Mouse (Mus musculus) 3T3-L1 (cell line): ENCODE results near the gene Syne1.
A peak's percentile ranks its signal among the peaks of the same experiment; 100 is the strongest.
"Not testable (repeated sequence)": the region's sequence is repeated elsewhere in the genome, so short reads cannot be mapped to it uniquely, and the experiment has no call there.

Experiments used
- DNase-seq: peaks from one replicate; pipeline ENCODE4 v3.0.0-alpha.2; 2015; ENCODE audit warnings: low read depth, low spot score

Syne1 gene

DNA sequence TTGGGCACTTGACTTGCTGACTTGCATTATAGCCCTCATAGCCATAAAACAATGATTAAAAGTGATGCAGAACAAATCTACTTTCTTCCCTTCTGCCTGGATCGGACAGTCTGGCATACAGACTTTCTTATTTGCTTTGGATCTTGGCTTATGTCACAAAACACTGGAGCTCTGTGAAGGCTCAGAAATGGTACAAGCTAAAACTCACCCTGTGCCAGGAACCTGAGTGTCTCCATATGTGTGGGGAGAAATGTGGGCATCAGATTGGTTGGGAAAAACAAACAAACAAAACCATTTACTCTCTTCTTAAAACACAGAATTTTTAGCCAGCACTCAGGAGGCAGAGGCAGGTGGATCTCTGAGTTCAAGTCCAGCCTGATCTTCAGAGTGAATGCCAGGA lies 30.6 kb downstream of the Syne1 start:
- no peak for DNase-seq

DNA sequence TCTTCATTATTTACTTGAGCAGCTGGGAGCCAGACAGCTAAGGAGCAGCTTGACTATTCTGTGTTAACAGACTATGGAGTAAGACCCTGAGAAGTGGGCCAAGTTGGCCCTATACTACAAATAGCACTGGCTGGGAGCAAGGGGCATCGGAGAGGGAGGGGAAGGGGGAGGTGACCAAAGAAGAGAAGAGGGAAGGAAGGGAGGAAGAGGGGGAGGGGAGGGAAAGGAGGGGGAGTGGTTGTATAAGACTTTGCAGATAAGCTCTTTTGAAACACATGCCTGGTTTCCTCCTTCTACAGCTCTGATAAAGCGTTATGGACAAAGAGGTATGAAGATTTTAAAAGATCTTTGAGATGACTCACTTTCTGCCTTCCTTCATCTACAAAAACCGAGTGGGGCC lies 36.0 kb downstream of the Syne1 start:
- DNase-seq, result no peak

DNA sequence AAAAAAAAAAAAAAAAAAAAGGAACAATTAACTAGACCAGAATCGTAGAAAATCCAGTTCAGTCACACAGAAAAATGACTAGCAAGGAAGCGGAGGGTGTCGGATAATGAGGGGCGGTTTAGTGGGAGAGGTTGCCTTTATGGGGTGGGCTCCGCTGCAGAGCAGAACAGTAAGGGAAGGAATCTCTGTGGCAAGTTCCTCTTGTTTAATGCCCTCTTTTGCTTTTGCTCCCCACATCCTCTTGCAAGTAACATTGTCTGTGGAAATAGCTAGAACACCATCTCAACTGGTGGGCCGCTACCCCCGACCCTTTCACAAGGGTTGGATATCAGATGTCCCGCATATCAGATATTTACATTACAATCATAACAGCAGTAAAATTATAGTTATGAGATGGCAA lies 37.1 kb downstream of the Syne1 start:
- DNase-seq, result no peak

DNA sequence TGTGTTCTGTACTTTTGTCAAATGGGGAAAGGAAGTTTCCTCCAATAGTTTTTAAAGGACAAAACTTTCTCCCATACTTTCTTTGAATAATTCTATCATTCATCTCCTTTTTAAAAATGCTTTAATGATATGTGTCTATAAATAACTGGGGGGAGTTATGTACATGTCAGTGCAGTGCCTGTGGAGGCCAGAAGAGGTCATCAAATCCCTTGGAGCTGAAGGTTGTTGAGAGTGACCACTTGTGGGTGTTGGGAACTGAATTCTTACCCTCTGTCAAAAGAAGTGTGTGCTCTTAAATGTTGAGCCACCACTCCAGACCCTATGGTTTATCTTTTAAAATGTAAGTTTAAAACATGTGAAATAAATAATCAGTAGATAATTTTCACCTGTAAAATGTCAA lies 39.0 kb downstream of the Syne1 start:
- DNase-seq, result peak; percentile 43

DNA sequence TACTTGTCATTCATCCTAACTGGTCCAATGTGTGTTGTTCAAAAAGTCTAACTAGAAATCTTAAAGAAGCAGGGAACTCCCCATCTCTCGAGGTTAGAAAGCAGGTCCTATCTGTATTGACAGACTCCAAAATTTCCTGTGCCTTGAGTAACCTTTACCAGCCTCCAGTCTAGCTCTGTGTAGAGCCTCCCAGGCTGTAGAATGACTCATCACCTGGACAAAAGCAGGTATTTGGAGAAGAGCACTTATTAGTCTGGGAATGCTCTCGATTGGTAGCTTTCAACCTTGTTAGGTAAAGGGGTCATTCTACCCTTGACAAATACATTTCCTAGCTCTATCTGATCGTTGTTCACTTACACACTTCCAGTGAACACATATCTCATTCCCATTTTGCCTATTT lies 39.9 kb downstream of the Syne1 start:
- DNase-seq, result no peak

DNA sequence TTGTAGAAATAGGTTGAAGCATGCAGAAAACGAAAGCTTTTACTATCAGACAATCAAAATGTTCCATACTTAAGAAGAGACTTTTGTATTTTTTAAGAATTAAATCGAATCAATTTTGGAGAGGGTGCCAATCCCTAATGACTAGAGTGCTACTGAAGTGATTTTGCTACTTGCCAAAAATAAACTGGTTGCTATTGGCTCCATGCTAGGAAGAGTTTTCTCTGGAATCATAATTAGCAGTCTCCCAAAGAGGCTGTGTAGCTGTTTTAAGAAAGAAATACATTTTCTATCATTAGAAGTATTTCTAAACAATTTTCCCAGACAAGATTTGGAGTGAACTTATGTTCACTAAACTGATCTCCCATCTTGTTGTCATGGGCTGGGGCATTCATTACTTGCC lies 43.8 kb downstream of the Syne1 start:
- no peak for DNase-seq

DNA sequence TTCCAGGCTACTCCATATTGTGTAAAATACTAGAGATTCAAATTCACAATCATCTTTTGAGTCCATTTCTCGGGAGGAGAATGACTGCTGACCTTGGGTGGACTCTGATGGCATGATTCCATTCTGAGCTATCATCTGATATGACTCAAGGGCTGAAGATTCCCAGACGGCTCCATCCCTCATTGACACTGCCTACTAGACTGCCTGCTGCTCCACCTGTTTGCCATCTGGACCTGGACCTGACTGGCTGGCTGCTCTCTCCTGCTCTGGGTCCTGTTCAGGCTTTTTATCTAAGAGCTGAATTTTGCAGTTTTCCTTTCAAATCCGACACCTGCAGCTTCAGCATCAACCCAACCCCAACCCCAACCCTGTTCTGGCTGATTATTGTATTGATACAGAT lies 46.5 kb downstream of the Syne1 start:
- no peak for DNase-seq

DNA sequence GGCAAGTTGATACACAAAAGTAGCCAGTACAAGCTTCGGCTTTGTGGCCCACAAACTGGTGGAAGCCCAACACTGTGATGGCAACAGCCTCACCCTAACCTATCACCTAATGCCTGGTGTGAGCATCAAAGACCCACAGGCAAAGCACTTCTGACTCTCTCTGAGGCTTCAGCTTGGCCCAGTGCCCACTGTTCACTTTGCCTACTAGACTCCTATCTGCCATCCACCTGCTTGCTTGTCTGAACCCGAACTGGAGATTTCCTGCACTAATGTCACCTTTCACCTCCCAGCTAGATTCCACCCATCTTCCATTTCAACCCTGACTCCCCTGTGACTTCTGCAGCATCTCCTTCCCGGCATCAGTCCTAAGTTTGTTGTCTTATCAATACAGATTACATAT lies 47.4 kb downstream of the Syne1 start:
- no peak for DNase-seq

DNA sequence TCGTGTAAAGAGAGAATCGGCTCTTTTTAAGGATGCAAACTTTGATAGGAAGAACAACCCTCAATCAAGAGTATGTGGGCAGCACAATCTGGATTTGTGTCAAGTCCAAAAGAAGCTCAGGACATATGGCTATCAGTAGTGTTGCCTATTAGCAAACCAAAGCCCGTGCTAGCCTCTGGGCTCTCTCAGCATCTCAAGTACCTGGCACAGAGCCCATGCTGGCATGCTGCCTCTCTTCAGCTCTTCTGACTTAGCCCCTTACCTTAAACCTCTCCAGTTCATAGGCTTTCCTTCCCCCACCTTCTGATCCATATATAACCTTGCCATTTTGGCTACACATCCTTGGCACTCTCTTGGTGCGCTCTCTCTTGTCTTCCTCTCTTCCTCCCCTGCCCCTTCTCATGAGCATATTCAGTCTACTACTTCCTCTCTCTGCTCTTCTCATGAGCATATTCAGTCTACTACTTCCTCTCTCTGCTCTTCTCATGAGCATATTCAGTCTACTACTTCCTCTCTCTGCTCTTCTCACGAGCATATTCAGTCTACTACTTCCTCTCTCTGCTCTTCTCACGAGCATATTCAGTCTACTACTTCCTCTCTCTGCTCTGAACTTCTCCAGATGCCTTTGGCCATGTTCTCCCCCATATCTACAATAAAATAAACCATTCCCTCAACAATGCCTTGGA lies 51.5 kb downstream of the Syne1 start:
- DNase-seq, result not testable (repeated sequence)

DNA sequence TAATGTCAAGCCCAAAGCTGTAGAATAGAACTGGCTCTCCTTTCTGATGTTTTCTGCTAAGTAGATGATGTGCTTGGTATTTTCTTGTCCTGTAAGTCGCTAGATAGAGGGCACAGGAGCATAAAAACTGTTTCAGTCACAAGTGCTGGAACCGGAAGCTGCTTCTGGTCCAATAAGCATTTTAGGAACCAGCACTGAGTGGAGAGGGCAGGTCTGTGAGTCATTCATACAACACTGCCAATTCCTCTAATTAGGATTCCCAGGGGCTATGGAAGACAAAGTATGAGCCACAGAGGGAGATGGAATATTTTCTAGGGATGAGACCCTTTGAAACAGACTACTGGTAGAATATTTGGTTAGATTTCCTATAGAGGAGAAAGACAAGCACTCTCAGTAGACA lies 53.4 kb downstream of the Syne1 start:
- DNase-seq, result peak; percentile 44

DNA sequence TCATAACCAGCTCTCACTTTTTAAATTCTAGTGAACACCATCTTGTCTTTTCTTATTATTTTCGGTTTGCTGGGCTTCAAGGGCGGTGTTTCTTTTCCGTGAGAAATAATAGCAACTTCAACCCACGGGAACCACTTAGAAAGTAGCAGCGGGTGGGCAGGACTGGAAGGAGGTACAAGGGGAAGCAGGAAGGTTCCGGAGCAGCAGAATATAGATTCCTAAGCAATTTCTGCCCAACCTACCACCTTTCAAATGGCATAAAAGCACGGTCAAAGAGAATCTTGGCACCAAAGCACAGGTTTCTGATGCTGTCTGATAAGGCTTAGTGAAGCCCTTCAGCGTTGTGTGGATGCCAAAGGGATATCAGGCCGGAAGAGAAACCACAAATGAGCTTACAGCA lies 60.2 kb downstream of the Syne1 start:
- no peak for DNase-seq

DNA sequence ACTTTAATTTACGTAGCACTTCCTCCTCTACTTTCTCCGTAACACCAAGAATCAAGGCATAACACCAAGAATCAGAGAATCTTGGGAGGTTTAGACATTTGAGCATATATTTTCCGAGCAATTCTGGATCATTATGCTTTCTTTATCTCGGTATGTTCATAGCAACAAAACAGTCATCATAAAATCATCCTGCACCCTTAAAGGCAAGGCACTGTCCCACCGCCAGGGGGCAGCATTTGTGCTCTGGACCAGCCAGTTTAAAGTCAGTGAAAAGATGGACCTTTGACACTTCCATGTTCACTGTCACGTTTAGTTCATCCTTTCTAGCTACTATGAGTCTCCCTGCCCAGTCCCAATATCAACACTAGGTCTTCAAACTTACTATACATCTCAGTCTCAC lies 61.3 kb downstream of the Syne1 start:
- DNase-seq, result peak; percentile 42

DNA sequence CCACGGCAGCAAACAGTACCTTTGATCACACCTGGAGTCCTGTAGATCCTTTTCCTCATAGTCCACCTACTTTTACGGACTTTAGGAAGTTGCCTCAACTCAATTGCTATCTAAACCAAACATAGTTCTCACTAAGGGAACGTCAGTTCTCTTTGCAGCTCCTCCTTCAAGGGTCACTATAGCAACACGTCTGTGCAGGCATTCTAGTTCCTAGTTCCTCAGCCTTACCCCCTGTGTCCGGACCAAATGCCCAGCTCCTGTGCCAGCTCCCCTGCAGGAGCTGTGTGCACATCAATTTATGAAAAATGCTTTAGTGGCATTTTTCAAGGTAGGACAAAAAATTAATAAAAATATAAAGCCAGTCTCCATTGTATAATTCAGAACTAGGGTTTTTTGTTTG lies 63.2 kb downstream of the Syne1 start:
- no peak for DNase-seq

DNA sequence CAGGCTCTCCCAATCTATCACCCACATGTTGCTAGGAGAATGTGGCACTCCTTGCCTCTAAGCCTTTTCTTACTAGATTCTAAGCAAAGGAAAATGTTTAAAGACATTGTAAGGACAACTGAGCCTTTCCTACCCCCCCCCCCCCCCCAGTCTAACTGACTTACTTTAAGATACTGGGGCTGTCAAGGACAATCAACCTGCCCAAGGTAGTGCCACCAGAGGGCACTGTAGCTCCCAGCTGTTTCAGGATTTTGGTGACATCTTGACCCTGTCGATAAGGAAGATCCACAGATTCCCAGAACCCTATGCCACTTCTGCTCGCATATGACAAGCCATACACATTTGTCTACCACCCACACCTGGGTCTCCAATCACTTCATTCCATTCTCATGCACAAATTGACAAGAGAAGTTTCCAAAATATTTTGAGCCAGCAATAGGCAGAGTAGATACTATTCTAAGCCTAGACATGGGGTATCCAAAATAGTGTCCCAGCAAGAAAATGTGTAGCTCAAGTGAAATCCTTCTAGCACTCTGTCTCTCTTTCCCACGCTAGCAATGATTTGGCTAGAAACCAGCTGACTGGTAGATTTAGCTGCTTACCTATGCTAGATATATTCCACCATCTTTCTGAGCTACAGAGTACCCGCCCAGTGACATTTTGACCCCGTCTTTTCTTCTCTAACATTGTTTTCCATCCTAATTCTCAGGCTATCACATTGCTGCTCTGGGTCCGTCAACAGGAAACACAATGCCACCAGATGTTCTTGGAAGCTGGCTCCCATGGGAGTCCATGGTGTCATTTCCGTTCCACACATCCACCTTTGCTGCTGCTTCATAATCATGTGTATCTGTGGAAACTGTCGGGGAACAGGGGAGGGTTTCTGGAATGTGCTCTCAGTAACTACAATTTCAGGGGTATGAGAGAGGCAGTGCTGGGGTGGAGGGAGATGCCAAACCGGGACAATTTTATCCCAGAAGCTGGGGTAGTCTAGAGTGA lies 70.4 kb downstream of the Syne1 start:
- no peak for DNase-seq

DNA sequence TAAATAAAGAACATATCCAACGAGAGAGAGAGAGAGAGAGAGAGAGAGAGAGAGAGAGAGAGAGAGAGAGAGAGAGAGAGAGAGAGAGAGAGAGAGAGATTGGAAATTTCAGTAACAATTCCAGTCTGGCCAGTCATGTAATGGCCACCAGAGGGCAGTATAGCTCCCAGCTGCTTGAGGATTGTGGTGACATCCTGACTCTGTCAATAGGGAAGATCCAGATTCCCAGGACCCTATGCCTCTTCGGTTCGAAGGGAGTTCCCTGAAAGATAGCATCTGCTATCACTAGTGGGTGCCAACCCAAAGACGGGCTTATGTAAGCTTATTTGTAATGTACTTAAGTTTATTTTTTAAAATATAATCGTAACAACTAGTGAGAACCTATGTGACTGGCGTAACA lies 71.2 kb downstream of the Syne1 start:
- peak; percentile 66 for DNase-seq

DNA sequence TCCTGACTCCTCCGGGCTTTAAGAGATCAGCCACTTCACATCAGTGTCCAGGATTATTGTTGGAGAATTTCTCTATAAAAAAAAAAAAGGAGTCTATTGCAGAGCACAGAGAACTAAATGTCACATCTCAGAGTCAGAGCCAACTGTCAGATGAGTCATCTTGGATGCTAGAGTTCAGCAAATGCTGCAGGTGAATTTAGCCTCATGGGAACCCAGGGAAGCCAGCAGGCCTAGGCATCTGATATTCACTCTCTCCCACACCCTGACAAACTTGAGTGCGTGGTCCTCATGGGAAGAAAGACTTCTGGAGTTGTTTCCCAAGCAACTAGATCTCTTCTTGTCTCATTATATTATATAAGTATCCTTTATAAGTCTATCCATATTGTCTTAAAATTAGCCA lies 82.6 kb downstream of the Syne1 start:
- peak; percentile 6 for DNase-seq

DNA sequence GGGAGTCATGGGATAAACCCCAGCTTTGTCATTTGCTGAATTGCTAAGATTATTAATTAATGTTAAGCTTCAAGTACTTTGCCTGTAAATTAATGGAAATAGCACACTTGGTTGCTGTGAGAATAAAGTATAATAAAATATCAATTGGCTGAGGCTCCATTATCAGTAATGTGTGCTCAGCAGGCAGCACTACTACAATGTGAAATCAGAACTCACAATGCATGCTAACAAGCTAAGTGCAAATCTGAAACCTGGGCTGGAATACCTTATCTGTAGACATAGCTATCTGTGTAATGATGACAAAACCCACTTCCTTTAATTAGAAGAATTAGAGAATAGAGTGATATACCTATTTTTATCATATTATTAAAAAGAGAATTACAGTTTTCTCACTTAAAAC lies 97.5 kb downstream of the Syne1 start:
- DNase-seq, result no peak

DNA sequence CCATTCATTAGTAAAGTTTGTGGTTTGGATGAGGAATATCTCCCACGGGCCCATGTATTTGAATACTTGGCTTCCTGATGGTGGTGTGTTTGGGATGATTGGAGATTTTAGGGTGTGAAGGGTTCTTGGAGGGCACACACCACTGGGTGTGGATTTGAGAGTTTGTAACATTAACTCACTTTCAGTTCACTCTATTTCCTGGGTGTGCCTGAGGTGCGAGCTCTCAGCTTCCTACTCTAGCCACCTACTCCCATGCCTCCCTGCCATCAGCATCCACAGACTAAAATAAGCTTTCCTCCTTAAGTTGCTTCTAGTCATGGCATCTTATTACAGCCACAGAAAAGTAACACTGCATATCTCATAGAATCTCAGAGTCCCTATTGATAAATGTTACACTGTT lies 101.3 kb downstream of the Syne1 start:
- no peak for DNase-seq

DNA sequence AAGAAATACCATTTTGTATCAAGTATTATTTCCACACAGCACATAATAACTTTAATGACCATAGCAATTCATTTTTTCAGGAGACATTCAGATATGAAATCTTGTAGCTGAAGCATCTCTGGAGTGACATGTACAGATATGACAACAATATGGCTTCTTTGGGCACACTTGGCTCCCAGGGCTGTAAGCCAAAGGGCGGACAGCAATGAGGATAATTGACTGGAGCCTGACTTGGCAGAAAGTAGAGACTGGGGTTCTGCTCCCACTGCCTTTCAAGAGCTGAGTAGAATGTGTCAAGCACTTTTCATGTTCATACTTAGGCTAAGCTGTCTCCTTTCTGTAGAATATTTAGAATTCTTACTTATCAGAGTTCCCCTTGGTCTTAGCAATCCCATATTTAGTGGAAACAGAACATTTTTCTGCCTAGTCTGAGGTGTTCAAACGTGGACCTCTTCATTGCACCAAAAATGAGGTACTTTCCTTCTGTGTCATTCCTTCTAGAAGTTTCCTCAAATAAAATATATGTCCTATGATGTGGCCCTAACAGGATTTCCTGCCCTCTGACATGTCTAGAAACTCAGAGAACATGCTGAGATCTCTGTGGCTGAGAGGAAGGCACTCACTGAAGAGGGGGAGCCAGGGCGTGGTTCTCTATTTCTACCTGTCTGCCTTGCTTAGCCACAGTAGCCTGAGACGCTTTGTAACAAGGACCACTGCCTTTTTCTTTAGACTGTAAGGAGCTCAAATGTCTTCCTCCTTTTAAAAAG lies 103.1 kb downstream of the Syne1 start:
- no peak for DNase-seq

DNA sequence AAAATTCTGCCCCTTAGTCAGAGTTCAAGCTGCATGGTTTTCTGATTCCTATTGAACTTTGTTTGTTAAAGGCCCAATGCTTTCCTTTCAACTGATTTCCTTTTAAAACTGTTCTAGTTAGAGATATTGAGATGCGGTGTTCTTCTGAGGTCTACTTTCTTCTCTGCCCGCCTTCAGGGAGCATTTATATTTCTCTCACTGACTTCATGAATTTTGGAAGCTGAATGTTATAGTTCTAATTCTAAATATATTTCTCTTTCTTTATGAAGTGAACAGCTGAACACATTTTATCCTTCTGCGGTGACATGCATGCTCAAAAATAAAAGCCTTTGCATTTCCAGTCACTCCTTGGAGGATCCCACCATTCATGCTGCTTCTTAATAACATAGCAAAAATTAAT lies 106.0 kb downstream of the Syne1 start:
- no peak for DNase-seq

DNA sequence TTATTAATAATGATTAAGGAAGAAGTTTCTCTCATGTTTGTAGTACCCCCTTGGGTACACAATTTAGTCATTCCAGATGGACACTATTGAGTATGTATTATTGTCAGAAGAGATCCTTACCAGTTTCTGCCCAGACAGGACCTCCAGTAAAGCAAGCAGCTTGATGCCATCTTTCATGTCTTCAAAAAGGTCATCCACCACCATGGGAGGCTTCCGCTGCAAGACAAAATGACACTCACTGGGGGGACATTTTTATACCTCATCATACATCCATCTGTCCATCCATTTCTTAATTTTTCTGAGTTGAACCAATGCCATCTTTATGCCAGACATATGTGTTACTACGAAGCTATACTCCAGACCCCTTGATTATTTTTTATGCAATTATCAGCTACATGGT lies 108.3 kb downstream of the Syne1 start:
- no peak for DNase-seq

DNA sequence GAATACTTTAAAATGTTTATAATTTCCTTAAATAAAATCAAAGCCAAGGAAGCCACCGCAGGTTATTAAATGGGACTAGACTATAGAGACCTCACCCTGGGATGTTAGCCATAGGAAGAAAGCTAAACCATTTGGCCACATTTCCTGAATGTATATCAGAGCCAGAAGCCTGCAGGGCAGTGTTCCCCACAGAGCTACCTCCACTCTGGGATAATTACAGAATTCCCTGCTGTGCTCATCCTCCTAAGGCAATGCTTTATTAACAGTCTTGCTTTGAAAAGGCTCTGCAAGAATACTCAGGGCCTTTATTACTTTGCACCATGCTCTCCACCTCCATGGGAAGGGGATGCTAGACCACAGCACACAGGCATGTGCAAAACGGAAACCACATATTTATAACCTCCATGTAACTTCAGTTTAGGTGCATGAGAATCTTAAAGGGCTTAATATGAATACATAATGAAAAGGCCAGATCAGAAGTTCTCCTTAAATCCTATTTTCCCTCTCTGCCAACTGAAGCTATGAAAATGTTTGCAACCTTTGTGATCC lies 111.4 kb downstream of the Syne1 start:
- DNase-seq, result no peak
